Mouse (Mus musculus) heart, postnatal 0 days (tissue): Measurements from ENCODE around the gene Atxn2l. TPM values are rescaled to one million over a fixed set of nuclear protein-coding genes. Genes with fewer than 3 reads are reported as not detected.

Experiments
- ATAC-seq: fragments of 200-750 bp; cut with Nextera tagmentation; 2 replicates; pipeline ENCODE4 v1.8.0; 2017; ENCODE audit warnings: low read depth, moderate number of reproducible peaks, moderate library complexity; ENCODE audit not compliant: insufficient read depth
- DNase-seq: peaks from one replicate; pipeline ENCODE4 v3.0.0-alpha.2; 2016; ENCODE audit warnings: low spot score
- H3K27ac ChIP-seq: fragments of 300-500 bp; sonication (generic); 2 replicates; pipeline ENCODE4 v1.5.1; 2014; ENCODE audit warnings: low read depth, mild to moderate bottlenecking
- H3K27me3 ChIP-seq: fragments of 300-500 bp; sonication (generic); 2 replicates; pipeline ENCODE4 v1.6.1; 2014; ENCODE audit warnings: low read length, mixed read lengths; ENCODE audit not compliant: control insufficient read depth, insufficient read depth
- H3K36me3 ChIP-seq: fragments of 300-500 bp; sonication (generic); replicated peaks from 2 replicates; pipeline ENCODE4 v1.6.1; 2014; ENCODE audit warnings: low read length, mixed read lengths; ENCODE audit not compliant: control insufficient read depth, insufficient read depth
- H3K4me1 ChIP-seq: fragments of 300-500 bp; sonication (generic); 2 replicates; pipeline ENCODE4 v1.6.1; 2014; ENCODE audit warnings: antibody characterized with exemption; ENCODE audit not compliant: control insufficient read depth, insufficient read depth
- H3K4me2 ChIP-seq: fragments of 300-500 bp; sonication (generic); 2 replicates; pipeline ENCODE4 v1.6.1; 2014; ENCODE audit warnings: low read depth, mild to moderate bottlenecking, low read length, moderate library complexity
- H3K4me3 ChIP-seq: fragments of 300-500 bp; sonication (generic); 2 replicates; pipeline ENCODE4 v1.5.1; 2014; ENCODE audit warnings: low read depth, low read length
- H3K9ac ChIP-seq: fragments of 300-500 bp; sonication (generic); replicated peaks from 2 replicates; pipeline ENCODE4 v1.6.1; 2014; ENCODE audit warnings: low read depth, low read length, mixed read lengths
- H3K9me3 ChIP-seq: fragments of 300-500 bp; sonication (generic); replicated peaks from 2 replicates; pipeline ENCODE4 v1.6.1; 2016; ENCODE audit warnings: low read length; ENCODE audit not compliant: control insufficient read depth
- CTCF ChIP-seq: IDR thresholded peaks from 2 replicates; pipeline ENCODE4 v1.5.1; 2016; ENCODE audit warnings: antibody characterized with exemption, control low read depth, low read depth
- EP300 ChIP-seq: IDR thresholded peaks from 2 replicates; pipeline ENCODE4 v1.6.1; 2016; ENCODE audit warnings: antibody characterized with exemption, low read depth
- WGBS: fragments of 180-500 bp; shearing (Covaris S2); extraction: QIAGEN DNeasy Blood & Tissue Kit; methylation state at CpG from one replicate; pipeline ENCODE4 v1.1.7; 2014; 5-methylcytosine and 5-hydroxymethylcytosine counted together
- polyA plus RNA-seq: library from polyadenylated mRNA; unstranded; fragments of >200 nt; fragmentation: Nextera tagmentation; extraction: Ambion mirVana; gene quantifications from 2 replicates; pipeline ENCODE4 v1.2.1, GENCODE M21; 2015
- total RNA-seq: library from RNA; depleted of rRNA; stranded (reverse); fragments of >200 nt; gene quantifications from 2 replicates; pipeline ENCODE4 v1.2.3, GENCODE M21; 2014; ENCODE audit warnings: low replicate concordance

Atxn2l gene
- total and polyA plus RNA-seq, 2 experiments from 2014 or later = 13.4 to 35.6 TPM

- no peaks in the 10 kb centered on the region for H3K9me3 ChIP-seq
- DNase-seq (no peak), ATAC-seq (no peak)
- WGBS = 84% methylated on average over 4 of the region's 4 CpGs
- no peak overlapping the region for H3K4me2 ChIP-seq
- H3K4me3 ChIP-seq = no peak overlapping the region
- H3K36me3 ChIP-seq = peaks cover 58% of the 10 kb centered on the region
- TF ChIP-seq CTCF (no peak), EP300 (no peak)
- H3K27me3 ChIP-seq = no peaks in the 10 kb centered on the region
- H3K9ac ChIP-seq = no peak overlapping the region
- H3K4me1 ChIP-seq = peaks cover 14% of the 10 kb centered on the region
- no peak overlapping the region for H3K27ac ChIP-seq
Observed at GRCm38 (mm10) chr7:126471853-126472252, 31.4 kb downstream of the Atxn2l start.

GRCm38 (mm10) chr7:126471361-126471760, 31.9 kb downstream of the Atxn2l start:
- H3K36me3 ChIP-seq = peaks cover 58% of the 10 kb centered on the region

GRCm38 (mm10) chr7:126470077-126470476, 33.2 kb downstream of the Atxn2l start:
- ATAC-seq (no peak), DNase-seq (no peak)
- H3K9ac ChIP-seq = no peak overlapping the region
- no peaks in the 10 kb centered on the region for H3K27me3 ChIP-seq
- 50% methylated on average over 6 of the region's 6 CpGs for WGBS
- peaks cover 22% of the 10 kb centered on the region for H3K4me1 ChIP-seq
- H3K9me3 ChIP-seq = no peaks in the 10 kb centered on the region
- H3K4me2 ChIP-seq = no peak overlapping the region
- H3K36me3 ChIP-seq = peaks cover 58% of the 10 kb centered on the region
- TF ChIP-seq EP300 (no peak), CTCF (no peak)
- H3K27ac ChIP-seq = no peak overlapping the region
- H3K4me3 ChIP-seq = no peak overlapping the region

More at GRCm38 (mm10) chr7:126471361-126471760, 31.9 kb downstream of the Atxn2l start:
- no peak overlapping the region for H3K4me3 ChIP-seq
- WGBS = 83% methylated on average over 5 of the region's 5 CpGs
- H3K4me2 ChIP-seq = no peak overlapping the region
- H3K9ac ChIP-seq = no peak overlapping the region
- H3K27me3 ChIP-seq = no peaks in the 10 kb centered on the region
- H3K4me1 ChIP-seq = peaks cover 14% of the 10 kb centered on the region
- TF ChIP-seq CTCF (no peak), EP300 (no peak)
- H3K9me3 ChIP-seq = no peaks in the 10 kb centered on the region
- no peak for DNase-seq
- no peak overlapping the region for H3K27ac ChIP-seq
- no peak for ATAC-seq

GRCm38 (mm10) chr7:126467834-126468627, 35.2 kb downstream of the Atxn2l start:
- no peak overlapping the region for H3K9ac ChIP-seq
- H3K36me3 ChIP-seq = peaks cover 58% of the 10 kb centered on the region
- 90% methylated on average over 17 of the region's 18 CpGs for WGBS
- DNase-seq (no peak), ATAC-seq (no peak)
- H3K4me1 ChIP-seq = peaks cover 23% of the 10 kb centered on the region
- H3K27ac ChIP-seq = no peak overlapping the region
- H3K9me3 ChIP-seq = no peaks in the 10 kb centered on the region
- H3K4me2 ChIP-seq = no peak overlapping the region
- TF ChIP-seq EP300 (no peak), CTCF (no peak)
- no peak overlapping the region for H3K4me3 ChIP-seq
- no peaks in the 10 kb centered on the region for H3K27me3 ChIP-seq

GRCm38 (mm10) chr7:126467271-126467670, 36.0 kb downstream of the Atxn2l start:
- TF ChIP-seq EP300 = no peak
- peak; percentile 54 for TF ChIP-seq CTCF

GRCm38 (mm10) chr7:126466707-126467106, 36.5 kb downstream of the Atxn2l start:
- Histone ChIP-seq H3K4me3 (no peak overlapping the region), H3K36me3 (peaks cover 47% of the 10 kb centered on the region), H3K4me2 (no peak overlapping the region), H3K27me3 (no peaks in the 10 kb centered on the region), H3K9me3 (no peaks in the 10 kb centered on the region), H3K9ac (no peak overlapping the region), H3K4me1 (peaks cover 23% of the 10 kb centered on the region), H3K27ac (peak overlapping the region; percentile 81)
- no peak for DNase-seq
- WGBS = 85% methylated on average over 5 of the region's 5 CpGs
- no peak for ATAC-seq
- TF ChIP-seq CTCF (no peak), EP300 (no peak)

More at GRCm38 (mm10) chr7:126467271-126467670, 36.0 kb downstream of the Atxn2l start:
- no peak overlapping the region for H3K9ac ChIP-seq
- no peak overlapping the region for H3K4me3 ChIP-seq
- WGBS = 67% methylated on average over 5 of the region's 5 CpGs
- no peak overlapping the region for H3K4me2 ChIP-seq
- DNase-seq = no peak
- H3K27ac ChIP-seq = no peak overlapping the region
- no peak for ATAC-seq
- H3K36me3 ChIP-seq = peaks cover 52% of the 10 kb centered on the region
- H3K27me3 ChIP-seq = no peaks in the 10 kb centered on the region
- peaks cover 23% of the 10 kb centered on the region for H3K4me1 ChIP-seq
- no peaks in the 10 kb centered on the region for H3K9me3 ChIP-seq
